Mouse (Mus musculus): ENCODE results near the gene Eif4ebp2. TPM values are rescaled to one million over a fixed set of nuclear protein-coding genes. Genes with fewer than 3 reads are reported as not detected.
A peak's percentile ranks its signal among the peaks of the same experiment; 100 is the strongest.

Eif4ebp2 gene
- polyA plus RNA-seq, 1 experiment from 2014 or later, result 72.2 TPM

- H3K9me3 ChIP-seq, result no peaks in the 10 kb centered on the region
- 69% methylated on average over 1 of the region's 1 CpGs for WGBS
- H3K9ac ChIP-seq, result no peak overlapping the region
- no peak overlapping the region for H3K27ac ChIP-seq
- H3K27me3 ChIP-seq, result no peaks in the 10 kb centered on the region
- H3K36me3 ChIP-seq, result no peaks in the 10 kb centered on the region
- H3K4me3 ChIP-seq, result no peak overlapping the region
- ATAC-seq (ENCODE audit: low FRiP score, low read depth), result no peak
- no peak overlapping the region for H3K4me2 ChIP-seq (replicated peaks)
- H3K4me1 ChIP-seq, result peaks cover 15% of the 10 kb centered on the region; the same call in 1 of the 2 replicates
Measured at GRCm38 (mm10) chr10:61480488-61480887, 28.0 kb upstream of the Eif4ebp2 start.

DNA sequence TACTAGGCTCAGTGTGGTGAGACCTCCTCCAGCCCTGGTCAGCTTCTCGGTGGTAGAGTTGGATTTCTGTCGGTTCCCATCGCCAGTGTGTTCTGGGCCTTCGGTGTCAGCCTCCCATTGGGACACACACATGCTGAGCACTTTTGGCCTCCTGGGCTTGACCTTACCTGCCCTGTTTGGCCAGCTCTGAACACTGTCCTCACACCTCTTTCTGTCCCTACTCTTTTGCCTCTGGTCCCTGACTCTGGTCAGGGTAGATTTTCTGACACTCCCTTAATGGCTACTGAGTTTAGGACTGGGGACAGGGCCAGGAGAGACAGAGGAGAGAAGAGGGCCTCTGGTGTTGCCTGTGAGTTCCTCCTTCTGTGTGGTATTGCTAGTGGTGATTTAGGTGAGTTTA lies 27.5 kb upstream of the Eif4ebp2 start:
- 96% methylated on average over 4 of the region's 4 CpGs for WGBS
- H3K4me1 ChIP-seq, result peaks cover 18% of the 10 kb centered on the region; the same call in 1 of the 2 replicates
- H3K9ac ChIP-seq, result no peak overlapping the region

DNA sequence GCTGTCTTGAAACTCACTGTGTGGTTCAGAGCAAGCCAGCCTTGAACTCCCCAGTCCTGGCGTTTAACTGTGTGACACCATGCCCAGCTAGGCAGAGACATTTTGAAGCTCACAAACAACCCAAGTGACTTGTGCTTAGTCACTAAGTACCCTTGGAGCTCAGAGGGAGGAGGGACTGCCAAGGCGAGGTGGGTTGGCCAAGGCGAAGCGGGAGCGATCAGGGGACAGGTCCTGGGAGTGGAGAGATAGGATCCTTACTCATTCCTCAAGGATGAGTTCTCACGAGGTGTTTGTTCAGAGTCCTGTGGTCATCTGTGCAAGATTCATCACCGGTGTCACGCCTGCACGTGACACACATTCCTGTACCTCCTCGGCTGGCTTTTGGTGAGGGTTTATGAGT lies 27.0 kb upstream of the Eif4ebp2 start:
- ATAC-seq (ENCODE audit: low FRiP score, low read depth), result no peak
- no peak overlapping the region for H3K9ac ChIP-seq
- no peaks in the 10 kb centered on the region for H3K27me3 ChIP-seq
- no peak overlapping the region for H3K4me3 ChIP-seq
- no peaks in the 10 kb centered on the region for H3K36me3 ChIP-seq
- H3K27ac ChIP-seq, result no peak overlapping the region
- no peaks in the 10 kb centered on the region for H3K9me3 ChIP-seq
- H3K4me2 ChIP-seq (replicated peaks), result no peak overlapping the region
- 88% methylated on average over 10 of the region's 10 CpGs for WGBS
- peaks cover 20% of the 10 kb centered on the region; the same call in 1 of the 2 replicates for H3K4me1 ChIP-seq

More for the DNA sequence above, 27.5 kb upstream of the Eif4ebp2 start:
- Histone ChIP-seq H3K4me2 (replicated peaks) (no peak overlapping the region), H3K27me3 (no peaks in the 10 kb centered on the region), H3K36me3 (no peaks in the 10 kb centered on the region), H3K27ac (no peak overlapping the region), H3K9me3 (no peaks in the 10 kb centered on the region), H3K4me3 (no peak overlapping the region)
- ATAC-seq (ENCODE audit: low FRiP score, low read depth), result no peak

DNA sequence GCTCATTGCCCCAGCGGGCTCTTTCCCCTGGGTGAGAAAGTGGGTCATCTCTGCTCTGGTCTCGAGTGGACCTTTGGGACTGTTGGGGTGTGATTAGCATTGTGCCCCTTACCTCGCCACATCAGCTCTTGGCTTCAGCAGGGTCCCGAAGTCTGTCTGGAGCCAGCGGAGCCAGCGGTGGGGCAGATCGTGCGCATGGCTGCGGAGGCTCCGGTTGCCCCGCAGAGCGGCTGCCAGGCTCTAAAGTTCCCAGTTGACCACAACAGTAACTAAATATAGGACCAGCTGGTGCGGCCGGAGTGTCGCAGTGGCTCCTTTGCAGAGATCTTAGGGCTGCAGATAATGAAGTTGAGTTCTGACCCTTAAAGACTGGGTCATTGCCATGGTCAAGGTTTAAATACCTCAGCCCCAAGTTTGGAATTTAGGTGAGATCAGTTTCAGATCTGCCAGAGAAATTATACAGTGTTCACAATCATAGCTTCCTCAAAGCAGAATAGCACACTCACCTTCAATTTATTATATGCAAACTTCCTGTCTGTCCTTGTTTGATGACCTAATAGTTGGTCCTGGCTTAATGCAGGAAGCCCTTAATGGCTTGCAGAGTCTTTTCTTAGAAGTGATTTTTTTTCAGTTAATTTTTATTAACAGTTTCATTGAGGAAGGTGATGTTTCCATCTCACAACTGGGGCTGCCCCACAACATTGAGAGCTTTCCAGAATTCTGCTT lies 24.1 kb upstream of the Eif4ebp2 start:
- 4% methylated on average over 15 of the region's 15 CpGs for WGBS
- peaks cover 20% of the 10 kb centered on the region; the same call in 1 of the 2 replicates for H3K4me1 ChIP-seq
- H3K4me2 ChIP-seq (replicated peaks), result peak overlapping the region; percentile 90
- H3K27me3 ChIP-seq, result no peaks in the 10 kb centered on the region
- H3K4me3 ChIP-seq, result peak overlapping the region; percentile 85
- ATAC-seq (ENCODE audit: low FRiP score, low read depth), result no peak; the same call in 1 of the 2 replicates
- no peaks in the 10 kb centered on the region for H3K9me3 ChIP-seq
- H3K36me3 ChIP-seq, result no peaks in the 10 kb centered on the region
- no peak overlapping the region for H3K27ac ChIP-seq
- peak overlapping the region; percentile 78 for H3K9ac ChIP-seq

DNA sequence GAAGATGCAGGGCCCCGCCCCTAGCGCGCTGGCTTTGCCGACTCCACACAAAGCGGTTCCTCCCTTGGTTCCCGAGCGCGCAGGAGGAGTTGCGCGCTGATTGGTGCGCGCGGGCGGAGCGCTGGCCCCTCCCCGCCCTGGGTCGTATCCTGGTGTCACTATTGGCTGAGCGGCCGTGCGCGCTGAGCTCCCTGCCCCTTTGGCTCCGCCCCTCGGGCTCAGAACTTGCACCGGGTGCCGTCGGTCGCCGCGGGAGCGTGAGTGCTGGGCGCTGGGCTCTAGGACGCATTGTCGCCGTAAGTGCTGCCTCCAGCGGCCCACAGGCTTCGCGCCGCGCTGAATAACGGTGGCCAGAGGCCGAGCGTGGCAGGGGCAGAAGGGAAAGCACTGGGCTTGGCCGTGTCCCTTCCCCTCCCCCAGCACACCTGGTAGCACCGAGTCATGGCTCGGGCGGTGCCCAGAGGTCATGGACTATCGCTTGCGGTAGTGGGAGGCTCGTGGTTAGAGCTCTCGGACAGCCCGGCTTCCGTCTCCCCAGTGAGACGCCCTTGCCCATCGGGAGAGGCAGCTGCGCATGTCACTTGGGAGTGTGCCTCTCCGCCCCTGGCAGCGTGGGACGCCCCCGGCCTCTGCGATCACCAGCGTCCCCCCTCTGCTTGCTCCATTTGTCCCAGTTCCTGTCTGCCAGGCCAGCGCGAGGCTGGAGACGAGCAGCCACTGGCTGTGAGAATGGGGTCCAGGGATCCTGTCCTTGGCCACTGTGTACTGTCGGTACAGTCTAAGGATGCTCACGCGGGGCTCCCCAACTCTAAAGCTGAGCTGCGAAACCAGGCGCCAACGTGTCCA lies 23.4 kb upstream of the Eif4ebp2 start, which contains the start of gene Lrrc20:
Gene Lrrc20 (plus strand): TSS at position 208 of the 846 bp plus-strand sequence.
- ATAC-seq (ENCODE audit: low FRiP score, low read depth), result peak; percentile 97
- Histone ChIP-seq H3K27me3 (no peaks in the 10 kb centered on the region), H3K9ac (peak within 1 kb of the TSS; percentile 78), H3K9me3 (no peaks in the 10 kb centered on the region), H3K4me3 (peak within 1 kb of the TSS; percentile 85), H3K27ac (peak within 1 kb of the TSS; percentile 65; the same call in 1 of the 2 replicates), H3K36me3 (no peaks in the 10 kb centered on the region), H3K4me2 (replicated peaks) (peak within 1 kb of the TSS; percentile 90), H3K4me1 (peaks cover 20% of the 10 kb centered on the region; the same call in 1 of the 2 replicates)
- WGBS, result under 1% methylated on average over 70 of the region's 70 CpGs

GRCm38 (mm10) chr10:61474344-61474743 lies 21.9 kb upstream of the Eif4ebp2 start:
- Histone ChIP-seq H3K9ac (no peak overlapping the region), H3K4me1 (peaks cover 20% of the 10 kb centered on the region; the same call in 1 of the 2 replicates), H3K36me3 (no peaks in the 10 kb centered on the region), H3K4me2 (replicated peaks) (no peak overlapping the region), H3K27ac (no peak overlapping the region), H3K4me3 (no peak overlapping the region), H3K27me3 (no peaks in the 10 kb centered on the region), H3K9me3 (no peaks in the 10 kb centered on the region)
- ATAC-seq (ENCODE audit: low FRiP score, low read depth), result no peak
- 70% methylated on average over 1 of the region's 1 CpGs for WGBS

DNA sequence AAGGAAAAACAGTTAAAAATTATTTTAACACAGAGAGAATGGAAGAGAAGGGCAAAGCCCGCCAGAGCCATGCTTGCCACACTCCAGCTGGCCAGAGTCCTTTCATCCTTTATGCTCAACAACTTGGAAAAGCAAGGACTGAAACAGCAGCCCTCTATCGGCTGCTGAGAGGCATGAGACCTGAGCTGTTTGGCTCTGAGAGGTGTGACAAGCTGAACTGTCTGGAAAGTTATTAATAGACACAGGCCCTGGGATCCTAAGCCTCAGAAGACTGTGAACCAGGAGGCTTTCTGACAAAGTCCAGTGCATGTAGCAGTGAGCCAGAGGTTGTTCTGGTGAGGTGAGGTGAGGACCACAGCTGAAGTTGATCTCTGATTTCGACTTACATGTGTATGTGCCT lies 21.2 kb upstream of the Eif4ebp2 start:
- 70% methylated on average over 3 of the region's 3 CpGs for WGBS
- Histone ChIP-seq H3K9ac (no peak overlapping the region), H3K36me3 (no peaks in the 10 kb centered on the region)

DNA sequence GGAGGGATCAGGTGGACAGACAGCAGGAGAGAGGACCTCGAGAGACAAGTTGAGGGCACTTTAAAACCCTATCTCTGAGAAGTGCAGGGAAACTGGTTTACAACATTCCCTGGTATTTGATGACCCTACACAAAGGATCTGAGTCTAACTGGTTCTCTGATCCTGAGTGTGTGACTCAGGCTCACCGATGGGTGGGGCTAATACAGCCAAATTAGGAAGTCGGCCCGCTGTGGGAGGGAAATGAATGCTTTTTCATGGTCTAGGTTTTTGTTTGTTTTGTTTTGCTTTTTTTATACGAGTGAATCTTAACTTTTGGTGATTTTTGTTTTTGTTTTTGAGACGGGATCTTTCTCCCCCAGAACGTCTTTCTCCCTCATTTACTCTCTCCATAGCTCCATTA lies 16.4 kb upstream of the Eif4ebp2 start:
- ATAC-seq (ENCODE audit: low FRiP score, low read depth), result no peak
- H3K27ac ChIP-seq, result no peak overlapping the region
- H3K4me1 ChIP-seq, result no peaks in the 10 kb centered on the region
- no peak overlapping the region for H3K4me3 ChIP-seq
- no peak overlapping the region for H3K4me2 ChIP-seq (replicated peaks)
- WGBS, result 61% methylated on average over 7 of the region's 7 CpGs
- no peaks in the 10 kb centered on the region for H3K36me3 ChIP-seq
- H3K9me3 ChIP-seq, result peaks cover 4% of the 10 kb centered on the region; the same call in 1 of the 2 replicates
- H3K27me3 ChIP-seq, result no peaks in the 10 kb centered on the region
- H3K9ac ChIP-seq, result no peak overlapping the region

More for the DNA sequence above, 21.2 kb upstream of the Eif4ebp2 start:
- Histone ChIP-seq H3K4me3 (no peak overlapping the region), H3K9me3 (no peaks in the 10 kb centered on the region), H3K27me3 (no peaks in the 10 kb centered on the region), H3K4me1 (peaks cover 20% of the 10 kb centered on the region; the same call in 1 of the 2 replicates), H3K27ac (no peak overlapping the region), H3K4me2 (replicated peaks) (no peak overlapping the region)
- no peak for ATAC-seq (ENCODE audit: low FRiP score, low read depth)

- H3K9me3 ChIP-seq, result peaks cover 4% of the 10 kb centered on the region; the same call in 1 of the 2 replicates
- H3K27me3 ChIP-seq, result no peaks in the 10 kb centered on the region
- no peak overlapping the region for H3K27ac ChIP-seq
- no peaks in the 10 kb centered on the region for H3K4me1 ChIP-seq
- ATAC-seq (ENCODE audit: low FRiP score, low read depth), result no peak
- WGBS, result 27% methylated on average over 5 of the region's 5 CpGs
- no peaks in the 10 kb centered on the region for H3K36me3 ChIP-seq
- H3K4me2 ChIP-seq (replicated peaks), result no peak overlapping the region
- no peak overlapping the region for H3K4me3 ChIP-seq
- H3K9ac ChIP-seq, result no peak overlapping the region
Measured at GRCm38 (mm10) chr10:61466873-61467272, 14.4 kb upstream of the Eif4ebp2 start.

GRCm38 (mm10) chr10:61466242-61466641 lies 13.8 kb upstream of the Eif4ebp2 start:
- no peak overlapping the region for H3K9ac ChIP-seq
- WGBS, result 67% methylated on average over 8 of the region's 8 CpGs

DNA sequence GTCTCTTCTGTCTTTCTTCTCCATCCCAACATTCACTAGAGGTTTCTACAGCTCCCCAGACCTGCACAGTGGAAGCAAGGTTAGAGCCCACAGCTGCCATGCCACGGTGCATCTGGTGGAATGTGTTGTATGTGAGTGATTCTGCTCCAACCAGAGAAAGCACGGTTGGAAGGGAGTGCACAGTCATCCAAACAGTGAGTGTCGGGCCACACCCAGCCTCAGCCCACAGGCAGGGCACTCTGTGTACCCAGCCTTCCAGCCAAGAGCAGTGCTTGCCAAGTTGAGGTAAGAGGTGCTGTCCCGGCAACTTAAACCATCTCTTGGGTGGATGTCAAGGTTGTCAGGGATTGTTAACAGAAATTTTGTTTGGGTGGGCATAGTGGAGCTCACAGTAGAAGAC lies 12.5 kb upstream of the Eif4ebp2 start:
- H3K4me2 ChIP-seq (replicated peaks), result no peak overlapping the region
- WGBS, result 75% methylated on average over 4 of the region's 4 CpGs
- no peak for ATAC-seq (ENCODE audit: low FRiP score, low read depth)

More at GRCm38 (mm10) chr10:61466242-61466641, 13.8 kb upstream of the Eif4ebp2 start:
- H3K27me3 ChIP-seq, result no peaks in the 10 kb centered on the region
- ATAC-seq (ENCODE audit: low FRiP score, low read depth), result no peak
- no peak overlapping the region for H3K4me3 ChIP-seq
- no peaks in the 10 kb centered on the region for H3K36me3 ChIP-seq
- peaks cover 4% of the 10 kb centered on the region; the same call in 1 of the 2 replicates for H3K9me3 ChIP-seq
- H3K4me2 ChIP-seq (replicated peaks), result no peak overlapping the region
- no peak overlapping the region for H3K27ac ChIP-seq
- H3K4me1 ChIP-seq, result no peaks in the 10 kb centered on the region

GRCm38 (mm10) chr10:61457182-61457581 lies 4.7 kb upstream of the Eif4ebp2 start:
- H3K27me3 ChIP-seq, result no peaks in the 10 kb centered on the region
- H3K9ac ChIP-seq, result no peak overlapping the region
- H3K4me1 ChIP-seq, result no peaks in the 10 kb centered on the region
- no peak overlapping the region for H3K4me2 ChIP-seq (replicated peaks)
- H3K36me3 ChIP-seq, result no peaks in the 10 kb centered on the region
- ATAC-seq (ENCODE audit: low FRiP score, low read depth), result no peak
- 50% methylated on average over 3 of the region's 3 CpGs for WGBS
- H3K27ac ChIP-seq, result no peak overlapping the region
- H3K4me3 ChIP-seq, result no peak overlapping the region
- H3K9me3 ChIP-seq, result no peaks in the 10 kb centered on the region

More for the DNA sequence above, 12.5 kb upstream of the Eif4ebp2 start:
- Histone ChIP-seq H3K4me1 (no peaks in the 10 kb centered on the region), H3K4me3 (no peak overlapping the region), H3K36me3 (no peaks in the 10 kb centered on the region), H3K9ac (no peak overlapping the region), H3K27me3 (no peaks in the 10 kb centered on the region), H3K27ac (no peak overlapping the region), H3K9me3 (peaks cover 4% of the 10 kb centered on the region; the same call in 1 of the 2 replicates)

Measured in limb, embryonic 13.5 days (tissue).